Mouse (Mus musculus): ENCODE data around the gene Slc9a3r2. TPM values are rescaled to one million over a fixed set of nuclear protein-coding genes. Genes with fewer than 3 reads are reported as not detected.

Slc9a3r2 gene
- polyA plus RNA-seq, 1 experiment: 19.1 TPM

DNA sequence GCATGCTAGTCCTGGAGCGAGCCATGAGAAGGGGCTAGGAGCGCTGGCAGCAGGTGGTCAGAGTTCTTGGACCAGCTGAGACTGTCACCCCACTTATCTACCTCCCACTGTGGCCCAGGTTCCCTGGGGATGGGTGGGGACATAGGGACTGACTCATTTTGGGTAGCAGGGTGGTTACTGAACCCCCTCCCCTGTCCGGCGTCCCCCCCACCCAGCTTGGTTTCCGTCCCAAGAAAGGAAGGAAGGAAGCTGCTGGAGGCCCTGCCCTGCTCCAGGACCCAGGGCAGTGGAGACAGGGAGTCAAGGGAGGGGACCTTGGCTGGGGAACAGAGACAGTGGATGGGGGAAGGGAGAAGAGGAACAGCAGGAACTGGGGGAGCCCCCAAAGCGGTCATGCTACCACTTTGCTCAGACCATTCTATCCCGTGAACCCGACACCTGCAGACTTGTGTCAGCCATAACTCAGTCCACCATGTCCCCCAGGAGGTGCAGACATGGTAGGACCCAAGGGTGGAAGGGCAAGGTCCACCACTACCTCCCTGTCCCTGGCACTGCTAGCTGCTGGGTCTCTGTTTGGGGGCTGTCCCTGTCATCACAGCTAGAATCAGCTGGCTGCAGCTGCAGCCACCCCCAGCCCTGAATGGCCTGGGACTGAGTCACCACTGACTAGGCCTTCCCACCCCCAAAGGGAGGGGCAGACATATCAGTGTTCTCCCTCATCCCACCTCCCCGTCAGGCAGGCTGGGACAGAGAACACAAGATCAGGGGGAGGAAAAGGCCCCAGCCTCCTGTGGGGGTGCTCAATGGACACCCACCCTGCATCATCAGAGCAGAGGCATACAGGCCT lies 5.0 kb downstream of the Slc9a3r2 start:
- Histone ChIP-seq H3K4me2 (ENCODE audit: low read depth) (peak overlapping the region; percentile 55), H3K4me3 (peak overlapping the region; percentile 5), H3K27me3 (ENCODE audit: control insufficient read depth, insufficient read depth, insufficient read length) (no peaks in the 10 kb centered on the region), H3ac (ENCODE audit: control insufficient read depth, insufficient read length) (no peak overlapping the region), H3K79me2 (ENCODE audit: control insufficient read depth, insufficient read depth) (no peaks in the 10 kb centered on the region), H3K36me3 (ENCODE audit: control insufficient read depth, insufficient read depth) (no peaks in the 10 kb centered on the region)
- TF ChIP-seq MYOG (IDR thresholded peaks at IDR 0.05; ENCODE audit: control insufficient read depth in 1 of 3, insufficient read depth in 1 of 3, insufficient read length in 2 of 3, low read depth in 2 of 3) (peak in 1 of 3 experiments; percentile 65), CEBPB (IDR thresholded peaks at IDR 0.05; ENCODE audit: insufficient read depth, poor library complexity, severe bottlenecking) (no peak), MYOD1 (IDR thresholded peaks at IDR 0.05; ENCODE audit: control insufficient read depth in 1 of 3, insufficient read length in 2 of 3, low read depth in 2 of 3) (peak in 1 of 3 experiments; percentile 72), POLR2A (IDR thresholded peaks at IDR 0.05; ENCODE audit: insufficient read length, low read depth) (no peak), TCF12 (IDR thresholded peaks at IDR 0.05; ENCODE audit: insufficient read depth, poor library complexity, severe bottlenecking) (no peak), REST (IDR thresholded peaks at IDR 0.05; ENCODE audit: insufficient read depth, insufficient read length) (no peak), E2F4 (IDR thresholded peaks at IDR 0.05; ENCODE audit: insufficient read depth) (no peak), MAX (IDR thresholded peaks at IDR 0.05; ENCODE audit: low read depth) (no peak), SRF (IDR thresholded peaks at IDR 0.05; ENCODE audit: control insufficient read depth, insufficient read length, low read depth) (no peak), TCF3 (IDR thresholded peaks at IDR 0.05; ENCODE audit: insufficient read length, low read depth) (no peak)

DNA sequence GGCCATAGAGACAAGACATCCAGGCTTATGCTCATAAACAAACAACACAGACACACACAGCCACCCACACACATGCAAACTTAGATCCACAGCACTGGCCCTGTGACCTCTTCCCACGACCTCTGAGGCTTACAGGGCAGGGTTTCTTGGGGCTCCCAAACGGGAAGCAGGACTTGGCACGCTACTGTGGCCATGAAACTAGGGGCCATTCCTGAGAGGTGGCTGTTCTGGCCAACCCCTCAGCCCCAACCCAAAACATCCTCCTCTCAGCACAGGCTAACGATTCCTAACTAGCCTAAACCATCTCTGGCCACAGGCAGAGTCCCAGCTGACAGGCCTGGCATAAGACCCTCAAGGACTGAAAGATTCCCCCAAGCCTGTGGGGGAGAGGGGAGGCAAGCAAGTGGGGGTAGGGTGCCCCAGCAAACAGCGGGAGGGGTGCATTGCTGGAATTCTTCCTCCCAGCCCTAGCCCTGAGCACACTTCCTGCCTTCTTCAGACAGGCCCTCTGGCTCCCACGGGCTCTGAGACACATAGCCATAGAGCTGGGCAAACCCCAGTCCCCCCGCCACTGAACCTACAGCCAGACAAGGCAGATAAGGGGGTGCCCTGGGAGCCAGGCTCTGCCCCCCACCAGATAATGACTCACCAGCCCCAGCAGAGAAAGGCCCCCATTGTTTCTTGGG lies 6.0 kb downstream of the Slc9a3r2 start:
- Histone ChIP-seq H3K36me3 (ENCODE audit: control insufficient read depth, insufficient read depth) (no peaks in the 10 kb centered on the region), H3K4me3 (peak overlapping the region; percentile 5), H3ac (ENCODE audit: control insufficient read depth, insufficient read length) (no peak overlapping the region), H3K27me3 (ENCODE audit: control insufficient read depth, insufficient read depth, insufficient read length) (no peaks in the 10 kb centered on the region), H3K79me2 (ENCODE audit: control insufficient read depth, insufficient read depth) (no peaks in the 10 kb centered on the region), H3K4me2 (ENCODE audit: low read depth) (peak overlapping the region; percentile 55)
- TF ChIP-seq MAX (IDR thresholded peaks at IDR 0.05; ENCODE audit: low read depth) (no peak), REST (IDR thresholded peaks at IDR 0.05; ENCODE audit: insufficient read depth, insufficient read length) (no peak), TCF12 (IDR thresholded peaks at IDR 0.05; ENCODE audit: insufficient read depth, poor library complexity, severe bottlenecking) (no peak), SRF (IDR thresholded peaks at IDR 0.05; ENCODE audit: control insufficient read depth, insufficient read length, low read depth) (no peak), CEBPB (IDR thresholded peaks at IDR 0.05; ENCODE audit: insufficient read depth, poor library complexity, severe bottlenecking) (no peak)

DNA sequence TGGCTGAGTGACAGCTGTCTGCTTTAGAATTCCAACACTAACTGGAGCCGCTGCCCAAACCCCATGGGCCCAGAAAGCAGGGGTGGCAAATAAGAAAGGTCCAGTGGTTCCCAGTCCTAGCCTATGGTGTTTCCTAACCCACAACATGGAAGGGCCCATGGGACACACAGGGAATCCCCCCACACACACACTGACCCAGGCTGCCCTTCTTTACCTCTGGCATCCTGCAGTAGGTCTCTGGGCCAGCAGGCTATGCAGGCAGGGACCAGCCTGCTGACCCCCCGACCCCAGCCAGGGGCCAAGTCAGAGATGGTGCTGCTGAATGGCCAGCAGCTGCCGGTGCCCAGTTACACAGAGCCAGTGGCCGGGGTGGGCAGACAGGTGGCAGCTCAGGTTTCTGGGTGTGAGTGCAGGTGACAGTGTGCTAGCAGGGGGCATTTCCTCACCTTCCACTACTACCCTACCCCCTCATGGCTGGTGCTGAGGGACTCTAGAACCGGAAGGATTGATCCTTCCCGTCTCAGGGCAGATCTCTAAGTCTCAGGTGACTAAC lies 7.3 kb downstream of the Slc9a3r2 start:
- no peaks in the 10 kb centered on the region for H3K79me2 ChIP-seq (ENCODE audit: control insufficient read depth, insufficient read depth)
- peak overlapping the region; percentile 27 for H3K4me2 ChIP-seq (ENCODE audit: low read depth)
- H3K27me3 ChIP-seq (ENCODE audit: control insufficient read depth, insufficient read depth, insufficient read length): no peaks in the 10 kb centered on the region
- H3K4me3 ChIP-seq: no peak overlapping the region
- H3ac ChIP-seq (ENCODE audit: control insufficient read depth, insufficient read length): no peak overlapping the region
- TF ChIP-seq TCF12 (IDR thresholded peaks at IDR 0.05; ENCODE audit: insufficient read depth, poor library complexity, severe bottlenecking) (no peak), POLR2A (IDR thresholded peaks at IDR 0.05; ENCODE audit: insufficient read length, low read depth) (no peak), CEBPB (IDR thresholded peaks at IDR 0.05; ENCODE audit: insufficient read depth, poor library complexity, severe bottlenecking) (no peak), MAX (IDR thresholded peaks at IDR 0.05; ENCODE audit: low read depth) (no peak), SRF (IDR thresholded peaks at IDR 0.05; ENCODE audit: control insufficient read depth, insufficient read length, low read depth) (no peak), USF1 (IDR thresholded peaks at IDR 0.05; ENCODE audit: low read depth) (no peak), POLR2AphosphoS2 (IDR thresholded peaks at IDR 0.05; ENCODE audit: insufficient read length, low read depth) (no peak), E2F4 (IDR thresholded peaks at IDR 0.05; ENCODE audit: insufficient read depth) (no peak), REST (IDR thresholded peaks at IDR 0.05; ENCODE audit: insufficient read depth, insufficient read length) (no peak), TCF3 (IDR thresholded peaks at IDR 0.05; ENCODE audit: insufficient read length, low read depth) (no peak), MYOG (IDR thresholded peaks at IDR 0.05; ENCODE audit: control insufficient read depth in 1 of 3, insufficient read depth in 1 of 3, insufficient read length in 2 of 3, low read depth in 2 of 3) (peak in 1 of 3 experiments; percentile 57), MYOD1 (IDR thresholded peaks at IDR 0.05; ENCODE audit: control insufficient read depth in 1 of 3, insufficient read length in 2 of 3, low read depth in 2 of 3) (peak in 1 of 3 experiments; percentile 69)
- no peaks in the 10 kb centered on the region for H3K36me3 ChIP-seq (ENCODE audit: control insufficient read depth, insufficient read depth)

DNA sequence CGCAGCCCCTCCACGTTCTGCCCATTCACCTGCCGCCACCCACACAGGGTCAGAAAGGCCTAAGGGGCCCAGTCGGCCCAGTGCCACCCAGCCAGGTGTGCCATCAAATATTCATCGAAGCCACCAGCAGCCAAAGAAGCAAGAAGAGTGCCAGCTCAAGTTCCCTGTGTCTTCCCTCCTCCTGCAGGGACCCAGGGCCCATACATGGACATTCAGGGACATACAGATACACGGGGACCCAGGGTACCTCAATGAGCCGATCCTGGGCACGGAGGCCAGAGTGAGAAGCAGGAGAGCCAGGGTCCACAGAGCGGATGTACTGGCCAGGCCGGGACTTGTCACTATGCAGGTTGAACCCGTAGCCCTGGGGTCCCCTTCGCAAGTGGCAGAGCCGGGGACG lies 8.2 kb downstream of the Slc9a3r2 start:
- no peaks in the 10 kb centered on the region for H3K79me2 ChIP-seq (ENCODE audit: control insufficient read depth, insufficient read depth)
- no peak overlapping the region for H3K4me3 ChIP-seq
- no peak overlapping the region for H3K4me2 ChIP-seq (ENCODE audit: low read depth)
- no peaks in the 10 kb centered on the region for H3K27me3 ChIP-seq (ENCODE audit: control insufficient read depth, insufficient read depth, insufficient read length)
- no peak overlapping the region for H3ac ChIP-seq (ENCODE audit: control insufficient read depth, insufficient read length)
- TF ChIP-seq POLR2A (IDR thresholded peaks at IDR 0.05; ENCODE audit: insufficient read length, low read depth) (no peak), MAX (IDR thresholded peaks at IDR 0.05; ENCODE audit: low read depth) (no peak), REST (IDR thresholded peaks at IDR 0.05; ENCODE audit: insufficient read depth, insufficient read length) (no peak), MYOD1 (IDR thresholded peaks at IDR 0.05; ENCODE audit: control insufficient read depth in 1 of 3, insufficient read length in 2 of 3, low read depth in 2 of 3) (no peak), E2F4 (IDR thresholded peaks at IDR 0.05; ENCODE audit: insufficient read depth) (no peak), POLR2AphosphoS2 (IDR thresholded peaks at IDR 0.05; ENCODE audit: insufficient read length, low read depth) (no peak), TCF12 (IDR thresholded peaks at IDR 0.05; ENCODE audit: insufficient read depth, poor library complexity, severe bottlenecking) (no peak), USF1 (IDR thresholded peaks at IDR 0.05; ENCODE audit: low read depth) (no peak), TCF3 (IDR thresholded peaks at IDR 0.05; ENCODE audit: insufficient read length, low read depth) (no peak), CEBPB (IDR thresholded peaks at IDR 0.05; ENCODE audit: insufficient read depth, poor library complexity, severe bottlenecking) (no peak), SRF (IDR thresholded peaks at IDR 0.05; ENCODE audit: control insufficient read depth, insufficient read length, low read depth) (no peak)
- no peaks in the 10 kb centered on the region for H3K36me3 ChIP-seq (ENCODE audit: control insufficient read depth, insufficient read depth)

Measured in myocyte (in vitro differentiated cells).